Mouse (Mus musculus) heart, postnatal 0 days (tissue): ENCODE data around the gene Olfr172.

Experiments
- CTCF ChIP-seq: IDR thresholded peaks from 2 replicates; pipeline ENCODE4 v1.5.1; 2016; ENCODE audit warnings: antibody characterized with exemption, control low read depth, low read depth
- EP300 ChIP-seq: IDR thresholded peaks from 2 replicates; pipeline ENCODE4 v1.6.1; 2016; ENCODE audit warnings: antibody characterized with exemption, low read depth

- no peak for TF ChIP-seq CTCF
- TF ChIP-seq EP300: no peak
Observed at GRCm38 (mm10) chr16:58746715-58747114, 16.3 kb downstream of the Olfr172 start.
